9 mouse cellular contexts compared by ENCODE assay signal in genomic region chr11:96581604-96582384, GRCm38 (mm10).
DNase-seq lines count a peak whose midpoint lies in the region; ATAC-seq lines count a peak whose summit lies in the region.
"Had no signal": no experiment of that assay in that cellular context is flagged by ENCODE, and none has a peak within 500 bp of the region (broad histone marks: within the 10 kb centered on the region; RNA-seq: fewer than 3 reads in every experiment).

No protein-coding gene starts in this region.

- DNase-seq in cerebellum, postnatal 10 days, result peak; percentile 63 to 65
- DNase-seq in ovary, postnatal 14 days (ENCODE audit: low spot score), result peak; percentile 9
- no peak for DNase-seq in ovary, adult 18-20 months (ENCODE audit: low spot score)
- peak; percentile 66 for DNase-seq in embryonic facial prominence, embryonic 10.5 days (ENCODE audit: low spot score)
- peak; percentile 71 for DNase-seq in limb, embryonic 10.5 days (ENCODE audit: low spot score)
- peak; percentile 19 for DNase-seq in retina, postnatal 7 days (ENCODE audit: low read depth, low spot score)
- no peak for DNase-seq in layer of hippocampus, adult 8-10 months (ENCODE audit: low spot score in 2 of 2)

- peaks cover 32% of the 10 kb centered on the region for H3K4me1 ChIP-seq in embryonic facial prominence, embryonic 10.5 days
- peaks cover 41% of the 10 kb centered on the region for H3K4me1 ChIP-seq in limb, embryonic 10.5 days
- H3K4me1 ChIP-seq: heart, embryonic 15.5 days had no signal

- no peak overlapping the region for H3K4me3 ChIP-seq in embryonic facial prominence, embryonic 10.5 days
- no peak overlapping the region for H3K4me3 ChIP-seq in limb, embryonic 10.5 days
- H3K4me3 ChIP-seq: heart, embryonic 15.5 days had no signal

- peaks cover 13% of the 10 kb centered on the region for H3K27me3 ChIP-seq in embryonic facial prominence, embryonic 10.5 days (replicated peaks; ENCODE audit: low read depth, poor library complexity, severe bottlenecking)
- peaks cover 13% of the 10 kb centered on the region for H3K27me3 ChIP-seq in limb, embryonic 10.5 days (ENCODE audit: low read depth, poor library complexity, severe bottlenecking)

- H3K27ac ChIP-seq in embryonic facial prominence, embryonic 10.5 days (replicated peaks), result no peak overlapping the region
- H3K27ac ChIP-seq in limb, embryonic 10.5 days, result no peak overlapping the region
- H3K27ac ChIP-seq: heart, embryonic 15.5 days had no signal

- WGBS in embryonic facial prominence, embryonic 10.5 days, result 51% methylated on average over 10 of the region's 10 CpGs
- 52% methylated on average over 10 of the region's 10 CpGs for WGBS in limb, embryonic 10.5 days

- no peaks in the 10 kb centered on the region for H3K9me3 ChIP-seq in embryonic facial prominence, embryonic 10.5 days
- no peaks in the 10 kb centered on the region for H3K9me3 ChIP-seq in limb, embryonic 10.5 days (replicated peaks)
- H3K9me3 ChIP-seq: heart, embryonic 15.5 days had no signal

- no peak for ATAC-seq in cerebellum, adult (ENCODE audit: insufficient number of reproducible peaks, low FRiP score, low TSS enrichment)

- no peaks in the 10 kb centered on the region for H3K36me3 ChIP-seq in embryonic facial prominence, embryonic 10.5 days (replicated peaks)
- no peaks in the 10 kb centered on the region for H3K36me3 ChIP-seq in limb, embryonic 10.5 days
- H3K36me3 ChIP-seq: heart, embryonic 15.5 days had no signal

Comparison
In these comparisons a context has a peak if more than half of its experiments do, and no peak if none do; other contexts are left out.
1. DNase-seq: peak in cerebellum, postnatal 10 days (2 of 2), ovary, postnatal 14 days (single experiment), embryonic facial prominence, embryonic 10.5 days (single experiment), limb, embryonic 10.5 days (single experiment) and retina, postnatal 7 days (single experiment); none in ovary, adult 18-20 months (single experiment) and layer of hippocampus, adult 8-10 months (0 of 2).